Mouse (Mus musculus) lung, embryonic 15.5 days (tissue): ENCODE results near the gene Gm49368. TPM values are rescaled to one million over a fixed set of nuclear protein-coding genes. Genes with fewer than 3 reads are reported as not detected.
"Not testable (repeated sequence)": the region's sequence is repeated elsewhere in the genome, so short reads cannot be mapped to it uniquely, and the experiment has no call there.

Source experiments
- ATAC-seq: fragments of 200-750 bp; cut with Nextera tagmentation; 2 replicates; pipeline ENCODE4 v1.8.0; 2017; ENCODE audit warnings: moderate number of reproducible peaks, borderline replicate concordance; ENCODE audit not compliant: low FRiP score, low TSS enrichment; ENCODE audit errors: extremely low read depth
- H3K27ac ChIP-seq: fragments of 300-500 bp; sonication (generic); 2 replicates; pipeline ENCODE4 v1.5.1; 2015; ENCODE audit warnings: moderate library complexity, mild to moderate bottlenecking, inconsistent platforms
- H3K27me3 ChIP-seq: fragments of 300-500 bp; sonication (generic); 2 replicates; pipeline ENCODE4 v1.6.1; 2015; ENCODE audit warnings: inconsistent platforms
- H3K36me3 ChIP-seq: fragments of 300-500 bp; sonication (generic); 2 replicates; pipeline ENCODE4 v1.6.1; 2015; ENCODE audit warnings: inconsistent platforms
- H3K4me1 ChIP-seq: fragments of 300-500 bp; sonication (generic); 2 replicates; pipeline ENCODE4 v1.6.1; 2015; ENCODE audit warnings: inconsistent platforms
- H3K4me2 ChIP-seq: fragments of 300-500 bp; sonication (generic); 2 replicates; pipeline ENCODE4 v1.6.1; 2015; ENCODE audit warnings: inconsistent platforms, mild to moderate bottlenecking, moderate library complexity
- H3K4me3 ChIP-seq: fragments of 300-500 bp; sonication (generic); 2 replicates; pipeline ENCODE4 v1.5.1; 2015; ENCODE audit warnings: mild to moderate bottlenecking, inconsistent platforms
- H3K9ac ChIP-seq: fragments of 300-500 bp; sonication (generic); 2 replicates; pipeline ENCODE4 v1.6.1; 2015; ENCODE audit warnings: inconsistent platforms
- H3K9me3 ChIP-seq: fragments of 300-500 bp; sonication (generic); 2 replicates; pipeline ENCODE4 v1.6.1; 2016; ENCODE audit warnings: inconsistent platforms
- WGBS: fragments of 180-500 bp; shearing (Covaris S2); methylation state at CpG from one replicate; pipeline ENCODE4 v1.1.7; 2015; 5-methylcytosine and 5-hydroxymethylcytosine counted together
- polyA plus RNA-seq: library from polyadenylated mRNA; unstranded; fragments of >200 nt; fragmentation: Nextera tagmentation; extraction: Ambion mirVana; gene quantifications from 2 replicates; pipeline ENCODE4 v1.2.1, GENCODE M21; 2015

Gene Gm49368
- polyA plus RNA-seq, 1 experiment from 2014 or later, result not detected

DNA sequence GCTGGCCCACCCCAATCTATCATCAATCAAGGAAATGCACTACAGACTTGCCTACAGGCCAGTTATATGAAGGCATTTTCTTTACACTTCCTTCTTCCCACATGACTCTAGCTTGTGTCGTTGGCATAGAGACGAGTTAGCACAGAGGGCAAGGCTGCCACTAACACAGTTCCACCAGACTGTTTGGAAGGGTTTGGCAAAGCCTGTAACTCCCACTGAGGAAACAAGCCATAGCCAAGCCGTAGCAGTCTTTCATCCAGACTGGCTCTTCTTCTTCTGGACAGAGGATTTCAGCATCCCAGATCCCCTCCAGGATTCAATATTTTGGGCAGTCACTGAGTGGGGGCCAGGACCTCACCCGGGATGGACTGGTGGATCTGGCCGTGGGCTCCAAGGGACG lies 77.1 kb downstream of the Gm49368 start:
- H3K4me3 ChIP-seq, result no peak overlapping the region
- H3K9ac ChIP-seq, result no peak overlapping the region
- H3K9me3 ChIP-seq, result no peaks in the 10 kb centered on the region
- H3K27ac ChIP-seq, result no peak overlapping the region
- ATAC-seq, result no peak
- no peaks in the 10 kb centered on the region for H3K27me3 ChIP-seq
- H3K4me1 ChIP-seq, result no peaks in the 10 kb centered on the region
- no peak overlapping the region for H3K4me2 ChIP-seq
- 87% methylated on average over 6 of the region's 6 CpGs for WGBS
- no peaks in the 10 kb centered on the region for H3K36me3 ChIP-seq

DNA sequence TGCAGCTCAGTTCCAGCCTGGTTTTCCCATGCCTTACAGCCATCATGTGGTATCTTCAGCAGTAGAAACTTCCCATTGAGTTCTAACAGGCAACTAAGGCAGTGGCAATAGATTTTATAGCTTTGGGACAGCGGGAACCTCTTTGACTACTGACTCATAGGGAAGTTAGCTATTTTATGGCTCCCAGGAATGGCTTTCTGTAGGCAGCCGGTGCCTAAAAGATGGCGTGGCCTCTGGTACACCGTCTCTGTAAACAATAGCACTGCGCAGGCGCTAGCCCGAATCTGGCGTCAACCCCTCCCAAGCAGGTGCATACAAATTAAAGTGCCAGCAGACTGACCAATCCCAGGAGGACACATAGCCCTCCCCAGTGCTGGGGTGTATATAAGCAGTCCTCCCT lies 88.5 kb downstream of the Gm49368 start:
- Histone ChIP-seq H3K27me3 (no peaks in the 10 kb centered on the region), H3K36me3 (no peaks in the 10 kb centered on the region), H3K4me3 (no peak overlapping the region), H3K27ac (no peak overlapping the region), H3K4me2 (no peak overlapping the region), H3K9me3 (no peaks in the 10 kb centered on the region), H3K4me1 (no peaks in the 10 kb centered on the region), H3K9ac (no peak overlapping the region)
- no peak for ATAC-seq
- WGBS, result 84% methylated on average over 8 of the region's 8 CpGs

DNA sequence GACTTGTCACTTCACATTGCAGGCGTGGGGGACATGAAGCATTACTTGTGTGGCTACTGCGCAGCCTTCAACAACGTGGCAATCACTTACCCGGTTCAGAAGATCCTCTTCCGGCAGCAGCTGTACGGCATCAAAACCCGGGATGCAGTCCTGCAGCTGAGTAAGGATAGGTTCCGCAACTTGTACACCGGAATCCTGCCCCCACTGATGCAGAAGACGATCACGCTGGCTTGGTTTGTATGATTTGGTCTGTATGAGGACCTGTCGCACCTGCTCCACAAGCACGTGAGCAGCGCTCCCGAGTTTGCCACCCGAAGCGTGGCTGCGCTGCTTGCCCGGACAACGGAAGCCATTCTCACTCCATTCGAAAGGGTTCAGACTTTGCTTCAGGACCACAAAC lies 91.6 kb downstream of the Gm49368 start, which contains the start of gene Itgad:
TSS of gene Itgad (plus strand) at position 301 of the 400 bp plus-strand sequence.
- H3K4me2 ChIP-seq, result 0 out of 2 replicates have a peak within 1 kb of the TSS, but pooled peaks have one; percentile 6
- no peak within 1 kb of the TSS for H3K27ac ChIP-seq
- no peaks in the 10 kb centered on the region for H3K36me3 ChIP-seq
- H3K9me3 ChIP-seq, result no peaks in the 10 kb centered on the region
- H3K9ac ChIP-seq, result no peak within 1 kb of the TSS
- no peak for ATAC-seq
- no peaks in the 10 kb centered on the region for H3K27me3 ChIP-seq
- no peaks in the 10 kb centered on the region for H3K4me1 ChIP-seq
- WGBS, result 82% methylated on average over 21 of the region's 21 CpGs
- H3K4me3 ChIP-seq, result no peak within 1 kb of the TSS

DNA sequence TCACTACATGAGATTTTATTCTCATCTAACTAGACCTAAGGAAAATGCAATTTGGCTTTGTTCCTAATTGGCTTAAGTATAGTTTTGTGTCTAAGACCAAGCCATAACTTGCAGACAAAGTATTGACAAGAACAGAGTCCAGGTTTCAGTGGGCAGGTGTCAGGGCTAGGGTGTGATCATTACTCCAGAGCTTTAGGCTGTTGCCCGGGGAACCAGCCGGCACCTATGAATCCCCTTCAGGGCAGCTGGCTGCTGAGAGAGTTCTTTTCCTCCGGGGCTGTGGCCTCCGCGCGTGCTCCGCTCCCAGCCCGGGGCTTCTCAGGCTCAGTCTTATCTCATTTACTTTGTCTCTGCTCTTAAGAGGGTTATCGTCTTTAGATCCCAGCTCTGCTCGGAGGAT lies 92.4 kb downstream of the Gm49368 start:
- no peaks in the 10 kb centered on the region for H3K36me3 ChIP-seq
- no peak overlapping the region for H3K9ac ChIP-seq
- no peaks in the 10 kb centered on the region for H3K9me3 ChIP-seq
- no peak for ATAC-seq
- 33% methylated on average over 10 of the region's 10 CpGs for WGBS
- no peak overlapping the region for H3K4me3 ChIP-seq
- H3K4me2 ChIP-seq, result 0 out of 2 replicates have a peak overlapping the region, but pooled peaks have one; percentile 6
- no peaks in the 10 kb centered on the region for H3K4me1 ChIP-seq
- no peaks in the 10 kb centered on the region for H3K27me3 ChIP-seq
- no peak overlapping the region for H3K27ac ChIP-seq

DNA sequence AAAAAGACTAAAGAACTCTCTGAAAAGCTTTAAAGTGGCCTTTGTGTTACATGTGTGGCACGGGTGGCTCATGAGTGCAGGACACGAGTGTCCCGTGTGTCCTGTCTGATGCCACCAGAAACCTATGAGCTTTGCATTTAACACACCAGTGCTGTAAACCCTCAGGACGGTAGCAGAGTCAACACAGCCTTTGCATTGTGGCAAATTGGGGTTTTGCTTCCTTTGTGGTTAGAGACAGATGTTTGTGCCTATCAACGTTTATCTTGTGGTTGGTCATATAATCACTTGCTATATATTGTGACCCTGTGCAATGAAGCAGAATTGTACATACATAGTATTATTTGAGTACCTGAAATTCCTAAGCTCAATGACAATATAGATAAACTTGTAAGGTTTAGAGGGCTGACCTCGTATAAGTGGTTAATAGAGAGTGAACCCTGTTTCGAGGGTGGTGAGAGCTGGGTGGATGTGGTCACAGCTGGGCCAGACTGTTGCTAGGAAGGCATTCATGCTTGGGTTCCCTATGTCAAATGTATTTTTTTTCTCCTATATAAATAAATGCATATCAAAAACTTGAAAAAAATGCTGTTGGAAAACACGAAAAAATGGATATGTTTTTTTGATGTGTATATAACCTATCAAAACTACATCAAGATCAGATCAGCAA lies 96.3 kb downstream of the Gm49368 start:
- not testable (repeated sequence) for H3K4me1 ChIP-seq, H3K4me2 ChIP-seq, H3K27me3 ChIP-seq, H3K36me3 ChIP-seq, H3K4me3 ChIP-seq, H3K9me3 ChIP-seq, H3K27ac ChIP-seq, ATAC-seq, H3K9ac ChIP-seq
- WGBS, result 66% methylated on average over 8 of the region's 8 CpGs

DNA sequence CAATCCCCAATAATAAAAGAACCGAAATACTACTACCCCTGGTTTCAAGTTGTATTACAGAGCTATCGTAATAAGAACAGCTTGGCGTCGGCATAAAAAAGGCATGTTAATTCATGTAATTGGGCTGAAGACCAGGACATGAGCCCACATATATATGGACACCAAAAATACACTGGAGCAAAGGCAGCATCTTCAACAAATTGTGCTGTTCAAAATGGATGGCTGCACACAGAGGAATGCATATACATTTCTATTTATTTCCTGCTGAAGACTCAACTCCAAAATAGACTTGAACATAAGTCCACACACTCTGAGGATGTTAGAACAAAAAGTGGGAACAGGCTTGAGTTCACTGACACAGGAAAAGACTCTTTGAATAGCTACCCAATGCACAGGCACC lies 101.5 kb downstream of the Gm49368 start:
- no peaks in the 10 kb centered on the region for H3K4me1 ChIP-seq
- no peak overlapping the region for H3K4me2 ChIP-seq
- no peak for ATAC-seq
- H3K27ac ChIP-seq, result no peak overlapping the region
- no peak overlapping the region for H3K4me3 ChIP-seq
- WGBS, result 94% methylated on average over 4 of the region's 4 CpGs
- no peak overlapping the region for H3K9ac ChIP-seq
- no peaks in the 10 kb centered on the region for H3K36me3 ChIP-seq
- H3K9me3 ChIP-seq, result no peaks in the 10 kb centered on the region
- no peaks in the 10 kb centered on the region for H3K27me3 ChIP-seq

DNA sequence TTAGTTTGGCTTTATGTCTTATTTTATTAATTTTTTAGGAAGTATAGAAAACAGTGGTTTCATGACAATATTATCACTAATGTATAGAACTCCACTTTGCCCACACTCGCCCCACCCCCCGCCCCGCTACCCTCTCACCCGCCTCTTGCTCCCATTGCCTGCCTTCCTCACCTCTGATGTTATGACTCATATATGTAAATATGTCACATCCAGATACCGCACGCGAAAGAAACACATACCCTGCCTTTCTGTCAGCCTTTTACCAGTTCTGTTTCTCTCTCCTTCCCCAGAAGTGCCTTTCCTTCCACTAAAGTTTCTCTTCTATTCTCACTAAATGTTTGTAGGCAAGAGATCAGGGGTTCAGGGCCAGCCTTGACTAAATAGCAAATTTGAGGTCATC lies 103.9 kb downstream of the Gm49368 start:
- Histone ChIP-seq H3K4me1 (no peaks in the 10 kb centered on the region; the same call in 1 of the 2 replicates), H3K36me3 (no peaks in the 10 kb centered on the region), H3K4me2 (no peak overlapping the region), H3K9me3 (no peaks in the 10 kb centered on the region), H3K4me3 (no peak overlapping the region), H3K27me3 (no peaks in the 10 kb centered on the region), H3K9ac (no peak overlapping the region), H3K27ac (no peak overlapping the region)
- ATAC-seq, result no peak
- WGBS, result 68% methylated on average over 7 of the region's 7 CpGs

DNA sequence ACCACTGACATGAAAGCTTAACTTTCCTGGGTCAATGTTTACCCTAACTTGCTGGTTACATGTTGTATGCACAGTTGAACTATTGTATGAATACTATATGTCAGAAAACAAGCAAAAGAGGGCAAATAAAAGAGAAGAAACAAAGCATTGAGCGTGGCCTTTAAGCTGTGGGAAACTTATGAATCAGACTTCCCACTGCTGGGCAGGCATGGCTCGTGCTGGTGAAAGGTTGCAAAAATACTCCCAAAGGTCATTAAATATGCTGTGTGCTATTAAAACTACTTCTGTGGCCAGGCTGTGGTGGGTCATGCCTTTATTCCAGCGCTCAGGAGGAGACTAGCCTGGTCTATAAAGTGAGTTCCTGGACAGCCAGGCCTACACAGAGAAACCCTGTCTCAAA lies 107.5 kb downstream of the Gm49368 start:
- Histone ChIP-seq H3K27ac (no peak overlapping the region), H3K4me1 (no peaks in the 10 kb centered on the region; the same call in 1 of the 2 replicates), H3K27me3 (no peaks in the 10 kb centered on the region), H3K4me3 (no peak overlapping the region), H3K36me3 (no peaks in the 10 kb centered on the region), H3K9me3 (no peaks in the 10 kb centered on the region), H3K9ac (no peak overlapping the region), H3K4me2 (no peak overlapping the region)
- WGBS, result 66% methylated on average over 3 of the region's 3 CpGs
- ATAC-seq, result no peak

Other genes starting within 250 kb of the Gm49368 start
- gene Stx4a, start 238.4 kb upstream of the Gm49368 start, polyA plus RNA-seq, result 42.1 and 43.2 TPM in 2 replicates
- 1.3 and 1.9 TPM in 2 replicates for gene Stx1b, start 238.1 kb upstream of the Gm49368 start, polyA plus RNA-seq
- gene Zfp646, start 186.5 kb upstream of the Gm49368 start, polyA plus RNA-seq, result 11.0 and 11.3 TPM in 2 replicates
- gene Zfp668, start 185.9 kb upstream of the Gm49368 start, polyA plus RNA-seq, result 17.9 and 21.3 TPM in 2 replicates
- 1.1 and 1.4 TPM in 2 replicates for gene Prss53, start 171.7 kb upstream of the Gm49368 start, polyA plus RNA-seq
- not detected in 2 replicates for gene Gm21974, start 167.2 kb upstream of the Gm49368 start, polyA plus RNA-seq
- 150 and 156 TPM in 2 replicates for gene Vkorc1, start 167.1 kb upstream of the Gm49368 start, polyA plus RNA-seq
- 134 and 142 TPM in 2 replicates for gene Bckdk, start 158.6 kb upstream of the Gm49368 start, polyA plus RNA-seq
- gene Kat8, start 150.2 kb upstream of the Gm49368 start, polyA plus RNA-seq, result 39.5 and 44.3 TPM in 2 replicates
- gene Prss8, start 132.6 kb upstream of the Gm49368 start, polyA plus RNA-seq, result 80.0 and 84.5 TPM in 2 replicates
- 11.8 and 13.1 TPM in 2 replicates for gene Prss36, start 116.0 kb upstream of the Gm49368 start, polyA plus RNA-seq
- 428 and 443 TPM in 2 replicates for gene Fus, start 95.2 kb upstream of the Gm49368 start, polyA plus RNA-seq
- gene Pycard, start 68.8 kb upstream of the Gm49368 start, polyA plus RNA-seq, result 35.0 and 37.6 TPM in 2 replicates
- gene Trim72, start 58.7 kb upstream of the Gm49368 start, polyA plus RNA-seq, result 0.10 TPM in 1 of 2 replicates, not detected in the other
- 1.4 and 1.5 TPM in 2 replicates for gene Itgam, start within 50 bp of the Gm49368 start, polyA plus RNA-seq
- gene Itgax, start 66.9 kb downstream of the Gm49368 start, polyA plus RNA-seq, result 0.05 and 0.19 TPM in 2 replicates
- 0.10 TPM in 1 of 2 replicates, not detected in the other for gene Itgad, start 91.7 kb downstream of the Gm49368 start, polyA plus RNA-seq
- 19.0 and 23.9 TPM in 2 replicates for gene Cox6a2, start 143.7 kb downstream of the Gm49368 start, polyA plus RNA-seq
- 22.4 and 24.5 TPM in 2 replicates for gene Armc5, start 174.7 kb downstream of the Gm49368 start, polyA plus RNA-seq
- 8.2 and 9.1 TPM in 2 replicates for gene 9130023H24Rik, start 175.3 kb downstream of the Gm49368 start, polyA plus RNA-seq
- gene Tgfb1i1, start 184.1 kb downstream of the Gm49368 start, polyA plus RNA-seq, result 173 and 178 TPM in 2 replicates
- gene Slc5a2, start 203.0 kb downstream of the Gm49368 start, polyA plus RNA-seq, result 0.15 and 0.19 TPM in 2 replicates
- gene BC017158, start 235.5 kb downstream of the Gm49368 start, polyA plus RNA-seq, result 31.3 and 38.6 TPM in 2 replicates